Mouse (Mus musculus) neural tube, embryonic 14.5 days (tissue): Measurements from ENCODE around the gene Adra1d. TPM values are rescaled to one million over a fixed set of nuclear protein-coding genes. Genes with fewer than 3 reads are reported as not detected.

Experiments
- ATAC-seq: fragments of 200-750 bp; cut with Nextera tagmentation; 2 replicates; pipeline ENCODE4 v1.8.0; 2017; ENCODE audit warnings: low read depth, mild to moderate bottlenecking, moderate TSS enrichment, moderate library complexity
- H3K27ac ChIP-seq: fragments of 300-500 bp; sonication (generic); 2 replicates; pipeline ENCODE4 v1.5.1; 2014; ENCODE audit warnings: low read depth, mild to moderate bottlenecking, control low read depth, low read length, moderate library complexity, mixed read lengths
- H3K27me3 ChIP-seq: fragments of 300-500 bp; sonication (generic); 2 replicates; pipeline ENCODE4 v1.6.1; 2014; ENCODE audit warnings: low read length; ENCODE audit not compliant: control insufficient read depth, insufficient read depth
- H3K36me3 ChIP-seq: fragments of 300-500 bp; sonication (generic); 2 replicates; pipeline ENCODE4 v1.6.1; 2014; ENCODE audit warnings: low read length, mixed read lengths; ENCODE audit not compliant: control insufficient read depth, insufficient read depth
- H3K4me1 ChIP-seq: fragments of 300-500 bp; sonication (generic); 2 replicates; pipeline ENCODE4 v1.6.1; 2014; ENCODE audit warnings: low read length; ENCODE audit not compliant: control insufficient read depth, insufficient read depth
- H3K4me2 ChIP-seq: fragments of 300-500 bp; sonication (generic); 2 replicates; pipeline ENCODE4 v1.6.1; 2014; ENCODE audit warnings: mild to moderate bottlenecking, low read depth, low read length, control low read depth
- H3K4me3 ChIP-seq: fragments of 300-500 bp; sonication (generic); 2 replicates; pipeline ENCODE4 v1.5.1; 2014; ENCODE audit warnings: low read depth, low read length, control low read depth, mixed read lengths
- H3K9ac ChIP-seq: fragments of 300-500 bp; sonication (generic); replicated peaks from 2 replicates; pipeline ENCODE4 v1.6.1; 2014; ENCODE audit warnings: low read depth, mild to moderate bottlenecking, control low read depth, low read length, mixed read lengths
- H3K9me3 ChIP-seq: fragments of 300-500 bp; sonication (generic); 2 replicates; pipeline ENCODE4 v1.6.1; 2016; ENCODE audit warnings: low read length; ENCODE audit not compliant: control insufficient read depth
- WGBS: fragments of 180-500 bp; shearing (Covaris S2); extraction: QIAGEN DNeasy Blood & Tissue Kit; methylation state at CpG from one replicate; pipeline ENCODE4 v1.1.7; 2014; 5-methylcytosine and 5-hydroxymethylcytosine counted together
- polyA plus RNA-seq: library from polyadenylated mRNA; unstranded; fragments of >200 nt; fragmentation: Nextera tagmentation; extraction: Ambion mirVana; gene quantifications from 2 replicates; pipeline ENCODE4 v1.2.1, GENCODE M21; 2014

Gene Adra1d
- polyA plus RNA-seq, 1 experiment from 2014 or later = 0.17 TPM

DNA sequence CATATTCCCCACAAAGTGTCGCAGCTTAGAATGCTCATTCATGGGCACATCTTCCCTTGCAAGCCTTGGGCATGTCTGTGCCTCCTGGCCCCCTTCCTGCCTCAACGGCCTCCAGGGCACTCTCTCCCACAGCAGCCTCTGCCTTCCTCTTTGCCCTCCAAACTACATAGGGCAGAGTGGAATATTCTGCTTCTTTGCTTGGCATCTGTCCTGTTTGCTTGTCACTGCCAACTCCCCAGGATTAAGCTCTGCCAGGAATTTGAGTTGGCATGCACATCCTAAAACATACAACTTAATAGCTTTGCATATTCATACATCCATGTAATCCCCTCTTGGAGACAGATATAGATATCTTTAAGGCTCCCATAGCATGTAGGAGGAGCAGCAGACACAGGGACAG lies 4.2 kb downstream of the Adra1d start:
- Histone ChIP-seq H3K9me3 (no peaks in the 10 kb centered on the region), H3K4me2 (no peak overlapping the region), H3K27ac (no peak overlapping the region), H3K4me3 (no peak overlapping the region), H3K4me1 (peaks cover 9% of the 10 kb centered on the region; the same call in 1 of the 2 replicates), H3K9ac (no peak overlapping the region), H3K36me3 (no peaks in the 10 kb centered on the region), H3K27me3 (peaks cover 38% of the 10 kb centered on the region)
- WGBS = 80% methylated on average over 2 of the region's 2 CpGs
- no peak for ATAC-seq

DNA sequence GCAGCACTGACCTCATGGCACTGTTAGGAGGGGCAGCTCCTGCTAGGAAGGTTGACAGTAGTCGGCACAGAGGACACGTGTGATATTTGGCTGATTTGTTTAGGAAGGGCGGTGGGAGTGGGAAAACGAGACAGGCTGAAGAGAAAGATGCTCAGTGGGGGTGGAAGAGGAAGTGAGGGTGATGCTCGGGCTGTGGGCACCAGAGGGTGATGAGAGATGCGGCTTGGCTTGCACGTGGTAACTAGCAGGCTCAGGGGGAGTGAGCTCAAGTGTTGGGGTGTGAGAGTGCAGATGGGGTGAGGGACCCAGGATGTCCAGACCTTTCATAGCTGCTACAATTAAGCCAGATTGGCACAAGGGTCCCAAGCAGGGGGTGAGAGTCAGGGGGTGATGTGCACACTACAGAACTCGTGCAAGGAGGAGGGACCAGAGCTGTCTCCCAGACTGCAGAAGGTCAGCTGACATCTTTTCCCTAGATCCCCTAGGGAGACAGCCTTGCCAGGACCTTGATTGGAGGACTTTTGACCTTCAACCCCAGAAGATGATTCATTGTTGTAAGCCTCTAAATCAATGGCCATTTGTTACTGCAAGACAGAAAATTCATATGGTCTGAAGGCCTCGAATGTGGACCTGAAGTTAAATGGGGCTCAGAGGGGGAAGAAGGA lies 9.2 kb downstream of the Adra1d start:
- no peak overlapping the region for H3K27ac ChIP-seq
- 30% methylated on average over 9 of the region's 9 CpGs for WGBS
- H3K9ac ChIP-seq = no peak overlapping the region
- H3K4me3 ChIP-seq = no peak overlapping the region
- H3K9me3 ChIP-seq = no peaks in the 10 kb centered on the region
- H3K27me3 ChIP-seq = peaks cover 6% of the 10 kb centered on the region
- H3K4me2 ChIP-seq = no peak overlapping the region
- no peaks in the 10 kb centered on the region for H3K36me3 ChIP-seq
- no peak for ATAC-seq
- H3K4me1 ChIP-seq = no peaks in the 10 kb centered on the region

DNA sequence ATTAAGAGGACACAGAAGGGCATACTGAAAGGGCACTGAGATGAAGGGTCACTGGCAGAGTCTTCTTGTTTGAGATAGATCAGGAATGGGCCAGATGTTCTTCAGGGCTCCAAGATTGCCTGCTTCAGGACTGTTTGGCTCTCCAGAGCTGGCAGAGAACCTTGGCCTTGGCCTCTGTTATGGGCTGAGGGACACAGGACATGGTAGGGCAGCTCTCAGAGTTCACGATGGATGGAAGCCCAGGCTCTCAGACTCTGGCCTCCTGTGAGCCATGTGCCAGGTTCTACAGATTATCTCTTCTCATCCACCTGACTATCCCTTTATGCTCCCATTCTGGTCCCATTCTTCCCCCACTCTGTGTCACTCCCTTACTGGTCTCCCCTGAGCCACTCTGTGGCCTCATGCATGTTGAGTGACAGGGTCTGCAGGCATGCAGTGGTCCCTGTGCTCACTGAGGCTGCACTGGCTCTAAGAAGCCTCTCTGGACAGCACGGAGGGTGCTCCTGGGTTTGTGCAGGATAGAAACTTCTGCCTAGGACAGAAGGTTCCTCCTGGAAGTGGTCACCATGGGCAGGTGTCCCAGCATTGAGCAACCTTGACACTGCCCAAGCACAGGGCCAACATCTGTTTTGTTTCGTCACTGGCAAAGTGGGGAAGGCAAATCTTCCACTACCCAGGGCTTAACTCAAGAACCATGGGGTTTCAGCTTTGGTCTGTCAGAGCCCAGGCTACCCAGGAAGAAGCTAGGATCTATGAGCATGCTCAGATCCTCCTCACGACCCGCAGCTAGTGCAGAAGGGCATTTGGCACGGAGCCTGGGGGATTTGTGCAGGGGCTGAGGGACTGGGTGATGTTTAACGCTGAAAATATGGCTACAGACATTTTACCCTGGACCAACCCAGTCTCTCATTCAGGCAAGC lies 10.1 kb downstream of the Adra1d start:
- Histone ChIP-seq H3K9ac (no peak overlapping the region), H3K27ac (no peak overlapping the region), H3K36me3 (no peaks in the 10 kb centered on the region), H3K4me1 (no peaks in the 10 kb centered on the region), H3K9me3 (no peaks in the 10 kb centered on the region), H3K4me3 (no peak overlapping the region), H3K27me3 (peaks cover 14% of the 10 kb centered on the region), H3K4me2 (no peak overlapping the region)
- WGBS = 72% methylated on average over 7 of the region's 7 CpGs
- no peak for ATAC-seq

GRCm38 (mm10) chr2:131550906-131551305 lies 11.2 kb downstream of the Adra1d start:
- 71% methylated on average over 2 of the region's 2 CpGs for WGBS
- no peak overlapping the region for H3K9ac ChIP-seq
- H3K27me3 ChIP-seq = peaks cover 22% of the 10 kb centered on the region
- H3K27ac ChIP-seq = no peak overlapping the region
- H3K9me3 ChIP-seq = no peaks in the 10 kb centered on the region
- H3K4me1 ChIP-seq = peaks cover 7% of the 10 kb centered on the region; the same call in 1 of the 2 replicates
- ATAC-seq = no peak
- no peak overlapping the region for H3K4me3 ChIP-seq
- no peaks in the 10 kb centered on the region for H3K36me3 ChIP-seq
- H3K4me2 ChIP-seq = no peak overlapping the region

DNA sequence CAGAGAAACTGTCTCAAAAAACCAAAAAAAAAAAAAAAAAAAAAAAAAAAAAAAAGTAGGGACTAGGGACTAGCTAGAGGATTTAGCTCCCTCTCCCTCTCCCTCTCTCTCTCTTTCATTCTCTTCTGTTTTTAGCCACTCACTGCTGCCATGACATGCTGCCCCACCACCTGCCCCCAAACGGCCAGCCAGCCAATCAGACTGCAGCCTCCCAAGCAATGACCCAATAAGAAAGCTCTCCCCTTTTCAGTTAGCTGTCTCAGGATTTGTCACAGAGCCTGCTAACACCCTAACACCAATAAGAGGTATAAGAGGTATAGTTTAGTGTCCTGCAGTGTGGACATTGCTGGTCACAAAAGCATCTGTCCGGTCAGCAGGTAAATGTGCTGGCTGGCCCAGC lies 11.6 kb downstream of the Adra1d start:
- WGBS = 63% methylated on average over 2 of the region's 2 CpGs
- Histone ChIP-seq H3K27ac (no peak overlapping the region), H3K4me1 (peaks cover 9% of the 10 kb centered on the region; the same call in 1 of the 2 replicates), H3K9me3 (no peaks in the 10 kb centered on the region), H3K4me3 (no peak overlapping the region), H3K36me3 (no peaks in the 10 kb centered on the region), H3K4me2 (no peak overlapping the region), H3K27me3 (peaks cover 25% of the 10 kb centered on the region), H3K9ac (no peak overlapping the region)
- no peak for ATAC-seq

GRCm38 (mm10) chr2:131549090-131549489 lies 13.0 kb downstream of the Adra1d start:
- Histone ChIP-seq H3K27me3 (peaks cover 27% of the 10 kb centered on the region), H3K4me2 (no peak overlapping the region), H3K9ac (no peak overlapping the region), H3K36me3 (no peaks in the 10 kb centered on the region), H3K27ac (no peak overlapping the region), H3K4me1 (peaks cover 9% of the 10 kb centered on the region; the same call in 1 of the 2 replicates), H3K4me3 (no peak overlapping the region), H3K9me3 (no peaks in the 10 kb centered on the region)
- WGBS = 88% methylated on average over 5 of the region's 5 CpGs
- ATAC-seq = no peak

- Histone ChIP-seq H3K36me3 (no peaks in the 10 kb centered on the region), H3K9me3 (no peaks in the 10 kb centered on the region), H3K27ac (no peak overlapping the region), H3K4me3 (no peak overlapping the region), H3K4me1 (peaks cover 9% of the 10 kb centered on the region; the same call in 1 of the 2 replicates), H3K9ac (no peak overlapping the region), H3K27me3 (peaks cover 27% of the 10 kb centered on the region), H3K4me2 (no peak overlapping the region)
- no peak for ATAC-seq
- WGBS = 74% methylated on average over 2 of the region's 2 CpGs
Observed at GRCm38 (mm10) chr2:131548330-131548729, 13.8 kb downstream of the Adra1d start.

GRCm38 (mm10) chr2:131546745-131547408 lies 15.2 kb downstream of the Adra1d start:
- H3K9ac ChIP-seq = no peak overlapping the region; the same call in 1 of the 2 replicates

More at GRCm38 (mm10) chr2:131546745-131547408, 15.2 kb downstream of the Adra1d start:
- ATAC-seq = no peak
- peak overlapping the region; percentile 26; the same call in 1 of the 2 replicates for H3K4me2 ChIP-seq
- peaks cover 27% of the 10 kb centered on the region for H3K27me3 ChIP-seq
- no peaks in the 10 kb centered on the region for H3K36me3 ChIP-seq
- H3K4me3 ChIP-seq = no peak overlapping the region
- WGBS = 11% methylated on average over 19 of the region's 19 CpGs
- H3K9me3 ChIP-seq = no peaks in the 10 kb centered on the region
- peaks cover 9% of the 10 kb centered on the region; the same call in 1 of the 2 replicates for H3K4me1 ChIP-seq
- H3K27ac ChIP-seq = no peak overlapping the region
